Mouse (Mus musculus): ENCODE data around the gene Med25. TPM values are rescaled to one million over a fixed set of nuclear protein-coding genes. Genes with fewer than 3 reads are reported as not detected.
A peak's percentile ranks its signal among the peaks of the same experiment; 100 is the strongest.
"Not testable (repeated sequence)": the region's sequence is repeated elsewhere in the genome, so short reads cannot be mapped to it uniquely, and the experiment has no call there.

Gene Med25
- polyA plus RNA-seq, 1 experiment from 2014 or later: 114 TPM

GRCm38 (mm10) chr7:44888256-44889105 is 4.0 kb downstream of the Med25 start:
- no peaks in the 10 kb centered on the region for H3K27me3 ChIP-seq (ENCODE audit: control insufficient read depth, insufficient read depth, low read length)
- H3K27ac ChIP-seq (replicated peaks; ENCODE audit: low read depth, low read length): no peak overlapping the region
- no peaks in the 10 kb centered on the region for H3K9me3 ChIP-seq (ENCODE audit: control insufficient read depth, low read length)
- ATAC-seq (ENCODE audit: low FRiP score, low TSS enrichment): no peak
- no peak overlapping the region for H3K4me2 ChIP-seq (ENCODE audit: low read length)
- peaks cover 57% of the 10 kb centered on the region for H3K36me3 ChIP-seq (ENCODE audit: control insufficient read depth, insufficient read depth, low read length)
- 91% methylated on average over 13 of the region's 13 CpGs for WGBS
- no peak overlapping the region for H3K4me3 ChIP-seq (replicated peaks; ENCODE audit: low read depth, low read length)
- H3K4me1 ChIP-seq (ENCODE audit: control insufficient read depth, insufficient read depth, low read length): peaks cover 21% of the 10 kb centered on the region
- no peak for DNase-seq
- no peak overlapping the region for H3K9ac ChIP-seq (replicated peaks; ENCODE audit: low read length)

GRCm38 (mm10) chr7:44886964-44887363 is 5.5 kb downstream of the Med25 start:
- H3K27ac ChIP-seq (replicated peaks; ENCODE audit: low read depth, low read length): no peak overlapping the region
- no peaks in the 10 kb centered on the region for H3K9me3 ChIP-seq (ENCODE audit: control insufficient read depth, low read length)
- H3K9ac ChIP-seq (replicated peaks; ENCODE audit: low read length): no peak overlapping the region
- H3K36me3 ChIP-seq (ENCODE audit: control insufficient read depth, insufficient read depth, low read length): peaks cover 72% of the 10 kb centered on the region
- H3K27me3 ChIP-seq (ENCODE audit: control insufficient read depth, insufficient read depth, low read length): no peaks in the 10 kb centered on the region
- ATAC-seq (ENCODE audit: low FRiP score, low TSS enrichment) (no peak), DNase-seq (no peak)
- H3K4me2 ChIP-seq (ENCODE audit: low read length): no peak overlapping the region
- H3K4me1 ChIP-seq (ENCODE audit: control insufficient read depth, insufficient read depth, low read length): peaks cover 16% of the 10 kb centered on the region
- no peak overlapping the region for H3K4me3 ChIP-seq (replicated peaks; ENCODE audit: low read depth, low read length)
- WGBS: 91% methylated on average over 7 of the region's 7 CpGs

GRCm38 (mm10) chr7:44884637-44885036 is 7.9 kb downstream of the Med25 start:
- Histone ChIP-seq H3K4me3 (replicated peaks; ENCODE audit: low read depth, low read length) (no peak overlapping the region), H3K9me3 (ENCODE audit: control insufficient read depth, low read length) (no peaks in the 10 kb centered on the region), H3K27ac (replicated peaks; ENCODE audit: low read depth, low read length) (no peak overlapping the region), H3K27me3 (ENCODE audit: control insufficient read depth, insufficient read depth, low read length) (no peaks in the 10 kb centered on the region), H3K9ac (replicated peaks; ENCODE audit: low read length) (no peak overlapping the region), H3K36me3 (ENCODE audit: control insufficient read depth, insufficient read depth, low read length) (peaks cover 86% of the 10 kb centered on the region), H3K4me2 (ENCODE audit: low read length) (no peak overlapping the region), H3K4me1 (ENCODE audit: control insufficient read depth, insufficient read depth, low read length) (no peaks in the 10 kb centered on the region)
- ATAC-seq (ENCODE audit: low FRiP score, low TSS enrichment): no peak
- DNase-seq: no peak
- WGBS: 98% methylated on average over 5 of the region's 5 CpGs

- 95% methylated on average over 3 of the region's 3 CpGs for WGBS
- Histone ChIP-seq H3K9ac (replicated peaks; ENCODE audit: low read length) (no peak overlapping the region), H3K4me2 (ENCODE audit: low read length) (no peak overlapping the region), H3K4me3 (replicated peaks; ENCODE audit: low read depth, low read length) (no peak overlapping the region), H3K27ac (replicated peaks; ENCODE audit: low read depth, low read length) (no peak overlapping the region), H3K4me1 (ENCODE audit: control insufficient read depth, insufficient read depth, low read length) (no peaks in the 10 kb centered on the region), H3K27me3 (ENCODE audit: control insufficient read depth, insufficient read depth, low read length) (no peaks in the 10 kb centered on the region), H3K9me3 (ENCODE audit: control insufficient read depth, low read length) (no peaks in the 10 kb centered on the region), H3K36me3 (ENCODE audit: control insufficient read depth, insufficient read depth, low read length) (peaks cover 88% of the 10 kb centered on the region)
- ATAC-seq (ENCODE audit: low FRiP score, low TSS enrichment) (no peak), DNase-seq (no peak)
These were observed 9.5 kb downstream of the Med25 start for GRCm38 (mm10) chr7:44883036-44883435.

- Histone ChIP-seq H3K9me3 (ENCODE audit: control insufficient read depth, low read length) (no peaks in the 10 kb centered on the region), H3K27ac (replicated peaks; ENCODE audit: low read depth, low read length) (no peak overlapping the region), H3K9ac (replicated peaks; ENCODE audit: low read length) (no peak overlapping the region), H3K27me3 (ENCODE audit: control insufficient read depth, insufficient read depth, low read length) (no peaks in the 10 kb centered on the region), H3K36me3 (ENCODE audit: control insufficient read depth, insufficient read depth, low read length) (peaks cover 74% of the 10 kb centered on the region), H3K4me1 (ENCODE audit: control insufficient read depth, insufficient read depth, low read length) (no peaks in the 10 kb centered on the region), H3K4me3 (replicated peaks; ENCODE audit: low read depth, low read length) (no peak overlapping the region), H3K4me2 (ENCODE audit: low read length) (no peak overlapping the region)
- ATAC-seq (ENCODE audit: low FRiP score, low TSS enrichment) (no peak), DNase-seq (no peak)
- WGBS: 90% methylated on average over 14 of the region's 14 CpGs
These were observed 14.7 kb downstream of the Med25 start for GRCm38 (mm10) chr7:44877833-44878232.

GRCm38 (mm10) chr7:44871774-44872173 is 20.7 kb downstream of the Med25 start:
- not testable (repeated sequence) for ATAC-seq (ENCODE audit: low FRiP score, low TSS enrichment); DNase-seq; H3K9ac ChIP-seq (replicated peaks; ENCODE audit: low read length); H3K27ac ChIP-seq (replicated peaks; ENCODE audit: low read depth, low read length); H3K9me3 ChIP-seq (ENCODE audit: control insufficient read depth, low read length); H3K27me3 ChIP-seq (ENCODE audit: control insufficient read depth, insufficient read depth, low read length); H3K4me2 ChIP-seq (ENCODE audit: low read length); H3K4me3 ChIP-seq (replicated peaks; ENCODE audit: low read depth, low read length)
- WGBS: 97% methylated on average over 2 of the region's 2 CpGs
- Histone ChIP-seq H3K4me1 (ENCODE audit: control insufficient read depth, insufficient read depth, low read length) (peaks cover 19% of the 10 kb centered on the region), H3K36me3 (ENCODE audit: control insufficient read depth, insufficient read depth, low read length) (peaks cover 16% of the 10 kb centered on the region)

GRCm38 (mm10) chr7:44871181-44871580 is 21.3 kb downstream of the Med25 start:
- Histone ChIP-seq H3K4me1 (ENCODE audit: control insufficient read depth, insufficient read depth, low read length) (peaks cover 25% of the 10 kb centered on the region), H3K9me3 (ENCODE audit: control insufficient read depth, low read length) (no peaks in the 10 kb centered on the region), H3K36me3 (ENCODE audit: control insufficient read depth, insufficient read depth, low read length) (peaks cover 16% of the 10 kb centered on the region), H3K27ac (replicated peaks; ENCODE audit: low read depth, low read length) (no peak overlapping the region), H3K4me3 (replicated peaks; ENCODE audit: low read depth, low read length) (no peak overlapping the region), H3K4me2 (ENCODE audit: low read length) (no peak overlapping the region), H3K27me3 (ENCODE audit: control insufficient read depth, insufficient read depth, low read length) (no peaks in the 10 kb centered on the region), H3K9ac (replicated peaks; ENCODE audit: low read length) (no peak overlapping the region)
- DNase-seq: no peak
- WGBS: 30% methylated on average over 1 of the region's 1 CpGs
- ATAC-seq (ENCODE audit: low FRiP score, low TSS enrichment): no peak

DNA sequence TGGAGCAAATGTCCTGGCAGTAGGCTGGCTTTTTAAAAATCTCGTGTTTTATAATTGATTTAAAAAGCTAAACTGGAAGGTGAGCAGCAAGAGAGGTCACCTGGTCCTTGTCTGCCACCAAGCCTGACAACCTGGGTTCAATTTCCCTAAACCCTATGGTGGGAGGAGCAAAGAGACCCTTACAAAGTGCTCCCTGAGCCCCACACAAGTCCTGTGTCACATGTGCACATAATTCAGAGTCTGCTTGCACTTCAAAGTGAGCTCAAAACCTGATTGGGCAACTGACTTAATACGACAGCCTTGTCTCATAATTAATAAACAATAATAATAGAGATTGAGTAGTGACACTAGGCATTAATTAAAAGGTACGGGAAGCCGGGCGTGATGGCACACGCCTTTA is 21.9 kb downstream of the Med25 start:
- peak overlapping the region; percentile 34 for H3K9ac ChIP-seq (replicated peaks; ENCODE audit: low read length)
- WGBS: 81% methylated on average over 6 of the region's 6 CpGs
- no peak for ATAC-seq (ENCODE audit: low FRiP score, low TSS enrichment)

More for the DNA sequence above, 21.9 kb downstream of the Med25 start:
- no peaks in the 10 kb centered on the region for H3K27me3 ChIP-seq (ENCODE audit: control insufficient read depth, insufficient read depth, low read length)
- peaks cover 28% of the 10 kb centered on the region for H3K4me1 ChIP-seq (ENCODE audit: control insufficient read depth, insufficient read depth, low read length)
- peak overlapping the region; percentile 100 for H3K27ac ChIP-seq (replicated peaks; ENCODE audit: low read depth, low read length)
- no peaks in the 10 kb centered on the region for H3K9me3 ChIP-seq (ENCODE audit: control insufficient read depth, low read length)
- peak overlapping the region; percentile 95 for H3K4me2 ChIP-seq (ENCODE audit: low read length)
- H3K4me3 ChIP-seq (replicated peaks; ENCODE audit: low read depth, low read length): peak overlapping the region; percentile 99; the same call in 1 of the 2 replicates
- peaks cover 13% of the 10 kb centered on the region for H3K36me3 ChIP-seq (ENCODE audit: control insufficient read depth, insufficient read depth, low read length)
- DNase-seq: no peak

All from midbrain, embryonic 14.5 days (tissue).